Mouse (Mus musculus) midbrain, embryonic 14.5 days (tissue): Measurements from ENCODE around the gene Cutal. TPM values are rescaled to one million over a fixed set of nuclear protein-coding genes. Genes with fewer than 3 reads are reported as not detected.

Source experiments
- ATAC-seq: fragments of 200-750 bp; cut with Nextera tagmentation; 2 replicates; pipeline ENCODE4 v1.8.0; 2017; ENCODE audit warnings: moderate number of reproducible peaks, moderate library complexity; ENCODE audit not compliant: low FRiP score, low TSS enrichment
- DNase-seq: peaks from one replicate; pipeline ENCODE4 v3.0.0-alpha.2; 2015
- H3K27ac ChIP-seq: fragments of 300-500 bp; sonication (generic); replicated peaks from 2 replicates; pipeline ENCODE4 v1.5.1; 2014; ENCODE audit warnings: mild to moderate bottlenecking, low read depth, low read length, moderate library complexity
- H3K27me3 ChIP-seq: fragments of 300-500 bp; sonication (generic); 2 replicates; pipeline ENCODE4 v1.6.1; 2014; ENCODE audit warnings: low read length, control low read depth, mixed read lengths; ENCODE audit not compliant: control insufficient read depth, insufficient read depth
- H3K36me3 ChIP-seq: fragments of 300-500 bp; sonication (generic); 2 replicates; pipeline ENCODE4 v1.6.1; 2014; ENCODE audit warnings: low read length, control low read depth; ENCODE audit not compliant: control insufficient read depth, insufficient read depth
- H3K4me1 ChIP-seq: fragments of 300-500 bp; sonication (generic); 2 replicates; pipeline ENCODE4 v1.6.1; 2014; ENCODE audit warnings: mild to moderate bottlenecking, antibody characterized with exemption, low read length, control low read depth; ENCODE audit not compliant: control insufficient read depth, insufficient read depth
- H3K4me2 ChIP-seq: fragments of 300-500 bp; sonication (generic); 2 replicates; pipeline ENCODE4 v1.6.1; 2014; ENCODE audit warnings: mild to moderate bottlenecking, low read length, moderate library complexity
- H3K4me3 ChIP-seq: fragments of 300-500 bp; sonication (generic); replicated peaks from 2 replicates; pipeline ENCODE4 v1.5.1; 2014; ENCODE audit warnings: low read depth, low read length
- H3K9ac ChIP-seq: fragments of 300-500 bp; sonication (generic); replicated peaks from 2 replicates; pipeline ENCODE4 v1.6.1; 2014; ENCODE audit warnings: mild to moderate bottlenecking, low read length, moderate library complexity
- H3K9me3 ChIP-seq: fragments of 300-500 bp; sonication (generic); 2 replicates; pipeline ENCODE4 v1.6.1; 2016; ENCODE audit warnings: low read length, control low read depth, mixed read lengths; ENCODE audit not compliant: control insufficient read depth
- WGBS: fragments of 180-500 bp; shearing (Covaris S2); extraction: QIAGEN DNeasy Blood & Tissue Kit; methylation state at CpG from one replicate; pipeline ENCODE4 v1.1.7; 2014; 5-methylcytosine and 5-hydroxymethylcytosine counted together
- polyA plus RNA-seq: library from polyadenylated mRNA; unstranded; fragments of >200 nt; fragmentation: Nextera tagmentation; extraction: Ambion mirVana; gene quantifications from 2 replicates; pipeline ENCODE4 v1.2.1, GENCODE M21; 2014

Cutal gene
- polyA plus RNA-seq, 1 experiment from 2014 or later: 0.59 TPM

DNA sequence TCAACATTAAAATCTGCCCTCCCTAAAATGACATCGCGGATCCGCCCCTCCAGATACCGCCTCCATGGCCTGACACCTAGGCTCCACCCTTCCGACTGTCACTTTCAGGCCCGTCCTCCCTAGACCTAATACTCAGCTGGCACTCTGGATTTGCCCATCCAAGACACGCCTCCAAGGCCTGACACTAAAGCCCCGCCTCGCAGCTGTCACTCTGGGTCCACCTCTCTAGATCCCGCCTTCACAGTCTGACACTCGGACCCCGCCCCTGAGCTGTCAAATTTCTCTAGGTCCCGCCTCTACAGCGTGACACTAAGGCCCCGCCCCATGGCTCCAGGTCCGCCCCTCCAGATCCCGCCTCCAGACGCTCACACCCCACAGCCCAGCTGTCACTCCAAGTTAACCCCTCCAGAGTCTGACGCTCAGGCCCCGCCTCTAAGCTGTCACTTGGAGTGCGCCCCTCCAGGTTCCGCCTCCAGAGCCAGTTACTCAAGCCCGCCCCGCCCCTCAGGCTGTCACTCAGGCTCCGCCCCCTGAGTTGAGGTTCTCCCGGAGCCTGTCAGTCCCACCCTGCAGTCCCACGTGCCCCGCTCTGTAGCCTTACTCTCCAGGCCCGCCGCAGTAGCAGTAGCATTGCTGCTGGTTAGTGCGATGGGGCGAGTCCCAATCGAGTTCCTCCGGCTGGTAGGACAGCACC is 30.8 kb downstream of the Cutal start:
- ATAC-seq: peak; percentile 97
- under 1% methylated on average over 34 of the region's 34 CpGs for WGBS

DNA sequence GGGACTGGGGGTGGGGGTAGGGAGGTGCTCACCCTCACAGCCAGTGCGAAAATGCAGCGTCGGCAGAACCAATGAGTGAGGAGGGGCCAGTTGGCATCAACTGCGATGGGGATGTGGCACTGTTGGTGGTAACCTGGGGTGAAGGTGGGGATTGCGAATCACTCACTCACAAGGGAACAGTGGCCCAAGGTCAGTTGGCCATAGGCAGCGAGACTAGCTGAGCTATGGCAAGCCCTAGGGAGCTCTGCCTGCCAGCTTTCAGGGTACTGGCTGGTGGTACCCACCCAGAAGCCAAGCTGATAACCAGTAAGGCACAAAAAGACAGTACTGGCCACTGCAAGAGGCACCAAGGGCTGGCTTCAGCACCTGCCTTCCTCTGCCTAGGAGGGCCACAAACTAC is 32.2 kb downstream of the Cutal start:
- ATAC-seq (no peak), DNase-seq (no peak)
- Histone ChIP-seq H3K4me1 (no peaks in the 10 kb centered on the region), H3K4me2 (no peak overlapping the region), H3K36me3 (no peaks in the 10 kb centered on the region), H3K9ac (no peak overlapping the region), H3K4me3 (no peak overlapping the region), H3K27ac (no peak overlapping the region), H3K27me3 (no peaks in the 10 kb centered on the region), H3K9me3 (no peaks in the 10 kb centered on the region)
- 74% methylated on average over 6 of the region's 6 CpGs for WGBS

More for the DNA sequence above, 30.8 kb downstream of the Cutal start:
- Histone ChIP-seq H3K9me3 (no peaks in the 10 kb centered on the region), H3K27me3 (no peaks in the 10 kb centered on the region), H3K36me3 (no peaks in the 10 kb centered on the region), H3K9ac (peak overlapping the region; percentile 32; the same call in 1 of the 2 replicates), H3K27ac (peak overlapping the region; percentile 64), H3K4me1 (no peaks in the 10 kb centered on the region), H3K4me2 (peak overlapping the region; percentile 67), H3K4me3 (peak overlapping the region; percentile 36)
- DNase-seq: peak; percentile 98

DNA sequence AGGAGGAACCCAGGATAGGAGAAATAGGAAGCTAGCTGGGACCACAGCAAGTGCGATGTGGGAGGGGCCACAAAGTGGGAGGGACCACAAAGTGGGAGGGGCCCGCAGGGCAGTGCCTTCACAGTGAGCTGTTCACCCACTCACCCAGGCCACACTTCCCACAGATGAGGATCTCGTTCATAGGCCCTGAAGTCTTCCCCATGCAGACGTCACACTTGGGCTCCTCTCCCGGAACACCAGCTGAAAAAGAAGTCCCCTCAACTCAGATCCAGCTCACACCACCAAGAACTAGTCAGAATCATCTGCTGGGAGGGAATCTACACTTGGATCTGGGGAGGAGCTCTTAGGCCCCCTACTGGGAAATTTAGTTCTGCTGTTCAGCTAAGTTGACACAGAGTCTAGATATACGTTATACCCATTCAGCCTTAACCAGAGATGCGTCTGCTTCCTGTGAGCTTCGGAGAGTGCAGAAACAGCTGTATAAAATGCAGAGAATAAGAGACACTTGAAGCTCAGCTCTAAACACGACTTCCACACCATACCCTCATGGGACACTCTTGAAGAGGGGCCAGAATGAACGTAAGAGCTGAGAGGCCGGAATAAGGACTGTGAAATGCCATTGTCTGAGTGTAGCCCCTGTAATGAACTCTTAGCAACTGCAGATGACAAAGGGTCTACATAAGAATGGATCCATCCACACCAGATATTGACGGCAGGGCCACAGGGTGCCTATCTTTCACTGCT is 32.8 kb downstream of the Cutal start:
- no peak overlapping the region for H3K27ac ChIP-seq
- no peak for ATAC-seq
- no peaks in the 10 kb centered on the region for H3K36me3 ChIP-seq
- H3K4me2 ChIP-seq: no peak overlapping the region
- DNase-seq: peak; percentile 1
- no peaks in the 10 kb centered on the region for H3K4me1 ChIP-seq
- no peak overlapping the region for H3K4me3 ChIP-seq
- no peak overlapping the region for H3K9ac ChIP-seq
- 49% methylated on average over 12 of the region's 12 CpGs for WGBS
- no peaks in the 10 kb centered on the region for H3K9me3 ChIP-seq
- no peaks in the 10 kb centered on the region for H3K27me3 ChIP-seq

DNA sequence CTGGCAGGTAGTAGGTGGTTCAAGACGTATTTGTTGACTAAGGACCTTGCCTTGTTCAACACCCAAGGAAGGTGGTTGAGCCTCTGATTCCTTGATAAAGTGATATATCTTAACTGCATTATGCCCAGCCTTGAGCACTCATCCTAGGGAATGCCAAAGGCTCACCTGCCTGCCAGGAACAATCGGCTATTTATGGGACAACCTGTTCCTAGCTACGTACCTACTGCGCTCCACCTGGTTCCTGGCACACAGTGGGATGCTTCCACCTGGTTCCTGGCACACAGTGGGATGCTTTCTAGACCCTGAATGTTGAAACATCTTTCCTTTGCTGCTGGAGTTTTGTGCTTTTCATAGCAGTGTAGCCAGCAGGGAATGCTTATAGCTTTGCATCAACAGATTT is 35.5 kb downstream of the Cutal start:
- no peak overlapping the region for H3K4me3 ChIP-seq
- ATAC-seq (no peak), DNase-seq (no peak)
- H3K9ac ChIP-seq: no peak overlapping the region
- H3K27ac ChIP-seq: no peak overlapping the region
- WGBS: 93% methylated on average over 4 of the region's 4 CpGs
- H3K4me1 ChIP-seq: 0 out of 2 replicates have a peak, but pooled peaks cover 4% of the 10 kb centered on the region
- no peaks in the 10 kb centered on the region for H3K9me3 ChIP-seq
- H3K4me2 ChIP-seq: no peak overlapping the region
- no peaks in the 10 kb centered on the region for H3K36me3 ChIP-seq
- peaks cover 15% of the 10 kb centered on the region for H3K27me3 ChIP-seq

DNA sequence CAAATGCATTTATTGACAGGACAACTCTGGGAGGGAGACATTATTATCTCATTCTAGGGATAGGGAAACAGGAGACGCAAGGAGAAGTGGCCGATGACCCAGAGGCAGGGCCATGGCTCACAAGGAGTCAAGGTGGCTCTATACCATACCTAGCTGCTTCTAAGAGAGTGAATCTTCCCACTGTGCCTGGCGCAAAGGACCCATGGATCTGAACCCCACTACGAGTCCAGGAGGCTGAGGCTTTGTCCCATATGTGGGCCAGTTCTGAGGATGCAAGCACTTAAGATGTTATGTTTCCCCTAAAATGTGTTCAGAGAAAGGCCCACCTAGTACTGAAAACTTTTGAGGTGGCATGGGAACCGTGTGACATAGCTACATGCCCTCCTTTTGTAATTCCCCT is 37.7 kb downstream of the Cutal start:
- DNase-seq (no peak), ATAC-seq (no peak)
- no peak overlapping the region for H3K4me2 ChIP-seq
- no peak overlapping the region for H3K27ac ChIP-seq
- H3K4me3 ChIP-seq: no peak overlapping the region
- no peaks in the 10 kb centered on the region for H3K9me3 ChIP-seq
- no peak overlapping the region for H3K9ac ChIP-seq
- H3K36me3 ChIP-seq: no peaks in the 10 kb centered on the region
- 0 out of 2 replicates have a peak, but pooled peaks cover 4% of the 10 kb centered on the region for H3K4me1 ChIP-seq
- 85% methylated on average over 5 of the region's 5 CpGs for WGBS
- H3K27me3 ChIP-seq: peaks cover 15% of the 10 kb centered on the region

DNA sequence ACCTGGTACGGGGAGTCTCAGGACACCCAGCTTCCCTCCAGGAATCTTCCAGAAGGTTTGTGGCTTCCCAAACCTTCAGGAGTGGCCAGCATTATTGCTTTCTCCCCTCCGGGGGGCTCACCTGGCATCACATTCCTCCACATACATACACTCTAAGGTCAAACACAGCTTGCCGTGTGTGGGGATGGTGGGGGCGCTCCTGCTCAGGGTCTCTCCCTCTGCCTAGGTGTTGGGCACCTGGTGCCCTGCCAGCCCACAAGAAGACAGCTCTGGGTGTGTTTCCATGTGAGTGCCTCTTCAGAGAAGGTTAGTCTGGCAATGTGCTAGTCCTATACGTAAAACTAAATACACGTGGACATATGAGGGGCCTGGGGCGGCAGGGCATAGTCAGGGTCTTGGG is 38.4 kb downstream of the Cutal start:
- Histone ChIP-seq H3K36me3 (no peaks in the 10 kb centered on the region), H3K27me3 (peaks cover 15% of the 10 kb centered on the region), H3K9me3 (no peaks in the 10 kb centered on the region), H3K4me1 (0 out of 2 replicates have a peak, but pooled peaks cover 4% of the 10 kb centered on the region), H3K4me3 (no peak overlapping the region; the same call in 1 of the 2 replicates), H3K27ac (no peak overlapping the region), H3K4me2 (peak overlapping the region; percentile 97), H3K9ac (no peak overlapping the region)
- 46% methylated on average over 7 of the region's 7 CpGs for WGBS
- no peak for DNase-seq
- no peak for ATAC-seq

DNA sequence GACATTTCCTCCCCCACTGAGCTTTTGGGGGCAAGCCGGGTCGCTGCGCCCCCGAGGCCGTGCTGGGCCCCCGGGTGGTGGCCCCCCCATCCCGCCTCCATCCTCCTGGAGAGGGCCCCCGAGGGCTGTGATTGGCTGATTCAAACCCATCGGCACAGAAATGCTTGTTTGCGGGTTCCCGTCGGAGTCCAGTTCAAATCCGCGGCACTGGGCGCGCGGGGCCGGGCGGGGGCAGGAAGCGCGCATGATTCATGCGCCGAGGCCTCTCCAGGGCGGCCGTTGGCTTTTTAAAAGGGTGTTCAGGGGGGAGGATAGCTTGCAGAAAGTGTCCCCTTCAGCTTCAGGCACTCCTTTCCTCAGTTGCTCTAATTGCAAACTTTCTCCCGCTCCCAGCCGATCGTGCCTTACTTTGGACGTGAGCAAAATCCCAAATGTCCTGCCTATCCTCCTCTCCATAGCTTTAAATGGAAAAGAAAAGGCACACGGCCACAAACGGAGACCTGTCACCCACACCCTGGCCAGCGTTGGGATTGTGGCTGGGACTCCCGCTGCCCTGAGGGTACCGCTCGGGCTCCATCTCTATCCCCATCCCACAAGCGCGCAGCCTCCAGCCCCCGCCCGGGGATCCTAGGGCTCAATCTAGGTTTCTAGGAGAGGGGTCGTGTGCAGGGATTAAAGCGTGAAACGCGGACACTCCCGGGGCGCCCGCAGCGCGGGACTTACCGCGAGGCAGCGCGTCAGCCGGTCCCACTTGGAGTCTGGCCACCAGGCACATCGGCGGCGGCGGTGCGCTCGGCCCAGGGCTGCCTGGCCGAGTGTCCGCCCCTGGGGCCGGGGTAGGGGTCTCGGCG is 39.2 kb downstream of the Cutal start, which contains the start of gene Phf19:
Gene Phf19 (minus strand): TSS at position 809 of the 851 bp plus-strand sequence.
- no peak within 1 kb of the TSS for H3K27ac ChIP-seq
- 0 out of 2 replicates have a peak, but pooled peaks cover 4% of the 10 kb centered on the region for H3K4me1 ChIP-seq
- under 1% methylated on average over 63 of the region's 64 CpGs for WGBS
- H3K9ac ChIP-seq: peak within 1 kb of the TSS; percentile 55
- no peaks in the 10 kb centered on the region for H3K9me3 ChIP-seq
- peaks cover 15% of the 10 kb centered on the region for H3K27me3 ChIP-seq
- DNase-seq (peak; percentile 57), ATAC-seq (peak; percentile 62)
- H3K36me3 ChIP-seq: no peaks in the 10 kb centered on the region
- H3K4me3 ChIP-seq: peak within 1 kb of the TSS; percentile 49
- H3K4me2 ChIP-seq: peak within 1 kb of the TSS; percentile 97

DNA sequence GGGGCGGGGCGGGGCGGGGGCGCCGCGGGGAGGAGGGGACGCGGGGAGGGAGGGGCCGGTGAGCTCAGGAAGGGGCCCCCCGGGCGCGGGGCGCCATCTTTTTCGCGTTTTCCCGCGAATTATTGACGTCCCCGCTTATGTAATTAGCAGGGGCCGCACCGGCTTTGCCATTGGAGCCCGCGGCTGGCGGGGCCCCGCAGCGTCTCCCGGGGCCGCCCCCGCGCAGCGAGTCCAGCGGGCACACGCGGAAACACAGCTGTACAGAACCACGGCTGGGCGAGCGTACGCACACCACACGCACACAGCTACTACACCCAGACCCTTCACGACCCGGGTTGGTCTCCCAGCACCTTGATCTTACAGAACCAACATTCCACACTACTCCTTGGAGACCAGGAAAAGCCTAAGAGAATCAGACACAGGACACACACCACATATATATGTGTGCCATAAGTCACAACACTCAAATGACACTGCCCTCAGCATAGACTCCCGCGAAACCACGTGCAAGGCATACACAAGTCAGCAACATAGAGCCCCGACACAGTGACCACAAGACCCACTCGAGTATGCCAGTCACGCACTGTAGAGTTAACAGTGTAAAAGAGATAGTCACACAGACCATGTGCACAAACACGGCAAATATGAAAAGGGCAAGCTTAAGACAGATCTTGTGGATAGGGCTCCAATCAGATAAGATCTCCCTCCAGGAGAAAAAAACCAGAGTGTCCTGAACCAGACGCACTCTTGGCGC is 40.0 kb downstream of the Cutal start:
- H3K4me2 ChIP-seq: peak overlapping the region; percentile 97
- peak; percentile 63 for DNase-seq
- peak overlapping the region; percentile 55 for H3K9ac ChIP-seq
- peak overlapping the region; percentile 49 for H3K4me3 ChIP-seq
- no peaks in the 10 kb centered on the region for H3K9me3 ChIP-seq
- peak; percentile 48 for ATAC-seq
- no peak overlapping the region for H3K27ac ChIP-seq
- H3K36me3 ChIP-seq: no peaks in the 10 kb centered on the region
- H3K27me3 ChIP-seq: peaks cover 15% of the 10 kb centered on the region
- 0 out of 2 replicates have a peak, but pooled peaks cover 4% of the 10 kb centered on the region for H3K4me1 ChIP-seq
- WGBS: 3% methylated on average over 42 of the region's 50 CpGs
